Mouse (Mus musculus): Measurements from ENCODE around the gene Tbccd1.

DNA sequence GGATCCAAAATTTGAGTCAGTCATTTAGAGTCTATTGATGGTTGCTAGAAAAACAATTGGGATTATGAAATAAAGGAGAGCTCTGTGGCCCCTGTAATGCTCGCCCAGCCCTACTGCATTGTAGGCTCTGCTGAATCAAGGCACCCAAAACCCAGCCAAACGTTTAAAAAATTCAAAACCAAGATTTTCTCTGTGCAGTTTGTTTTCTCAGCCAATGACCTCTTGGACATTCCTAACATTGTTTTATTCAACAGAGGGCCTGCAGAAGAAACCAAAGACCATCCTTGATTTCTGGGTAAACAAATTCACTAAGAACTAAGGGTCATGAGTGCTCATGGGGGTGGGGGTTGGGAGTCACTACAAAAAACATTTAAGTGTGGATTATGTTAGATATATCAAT is 46.0 kb downstream of the Tbccd1 start, which contains the start of gene Crygs:
- TF ChIP-seq POLR2A (IDR thresholded peaks at IDR 0.05; ENCODE audit: insufficient read depth, low read length): no peak
- TF ChIP-seq CTCF (IDR thresholded peaks at IDR 0.05; ENCODE audit: low read depth, low read length): no peak
- TF ChIP-seq EP300 (IDR thresholded peaks at IDR 0.05; ENCODE audit: insufficient read depth, low read depth, low read length): no peak

Measured in ES-Bruce4 (cell line).